Mouse (Mus musculus) heart, postnatal 10 days (tissue): ENCODE measurements at regions not wholly inside any gene's neighbourhood (a gene's known extent, or its start where the extent isn't known, plus 50 kb on each side); places are given as distances from the start of the nearest gene placed in this dataset.
A peak's percentile ranks its signal among the peaks of the same experiment; 100 is the strongest.

Source experiments
- DNase-seq, 2 experiments: peaks; one replicate each; pipeline ENCODE4 v3.0.0; 2021
- intact Hi-C: fragments of 180-260 bp; cut with DNase I; formaldehyde crosslinking; loops from one replicate; pipeline ENCODE4 v1.15.1; 2025

GRCm38 (mm10) chr5:62545785-62546184, 220.2 kb downstream of the Arap2 start:
- no peak for DNase-seq
- intact Hi-C loops, result no loop called here

- intact Hi-C loops, result no loop called here
- no peak for DNase-seq
Measured at GRCm38 (mm10) chr5:62539304-62539703, 226.7 kb downstream of the Arap2 start.

GRCm38 (mm10) chr5:62511827-62512226, 254.1 kb downstream of the Arap2 start:
- intact Hi-C loops, result no loop called here
- no peak for DNase-seq

- peak; percentile 23 to 26 for DNase-seq
- intact Hi-C loops, result no loop called here
Measured at GRCm38 (mm10) chr5:62483521-62483920, 282.4 kb downstream of the Arap2 start.

- DNase-seq, result no peak
- intact Hi-C loops, result no loop called here
Measured at GRCm38 (mm10) chr5:62480967-62481366, 285.0 kb downstream of the Arap2 start.

GRCm38 (mm10) chr5:62473412-62473811, 292.5 kb downstream of the Arap2 start:
- DNase-seq, result no peak
- intact Hi-C loops, result no loop called here

GRCm38 (mm10) chr5:62466802-62467201, 299.2 kb downstream of the Arap2 start:
- no peak for DNase-seq
- intact Hi-C loops, result no loop called here

GRCm38 (mm10) chr5:62462574-62462973, 303.4 kb downstream of the Arap2 start:
- intact Hi-C loops, result no loop called here
- DNase-seq, result no peak
